Mouse (Mus musculus) kidney, embryonic 16.5 days (tissue): ENCODE measurements around the gene 1810013L24Rik. TPM values are rescaled to one million over a fixed set of nuclear protein-coding genes. Genes with fewer than 3 reads are reported as not detected.

Experiments used
- ATAC-seq: fragments of 200-750 bp; cut with Nextera tagmentation; 2 replicates; pipeline ENCODE4 v1.8.0; 2017; ENCODE audit warnings: moderate TSS enrichment; ENCODE audit not compliant: low FRiP score, low TSS enrichment
- H3K27ac ChIP-seq: fragments of 300-500 bp; sonication (generic); 2 replicates; pipeline ENCODE4 v1.5.1; 2014; ENCODE audit warnings: low read length
- H3K27me3 ChIP-seq: fragments of 300-500 bp; sonication (generic); 2 replicates; pipeline ENCODE4 v1.6.1; 2014; ENCODE audit warnings: low read length, control low read depth, mixed read lengths; ENCODE audit not compliant: insufficient read depth
- H3K36me3 ChIP-seq: fragments of 300-500 bp; sonication (generic); 2 replicates; pipeline ENCODE4 v1.6.1; 2014; ENCODE audit warnings: low read length, control low read depth, mixed read lengths; ENCODE audit not compliant: insufficient read depth
- H3K4me1 ChIP-seq: fragments of 300-500 bp; sonication (generic); 2 replicates; pipeline ENCODE4 v1.6.1; 2014; ENCODE audit warnings: low read length, control low read depth, mixed read lengths; ENCODE audit not compliant: insufficient read depth
- H3K4me2 ChIP-seq: fragments of 300-500 bp; sonication (generic); replicated peaks from 2 replicates; pipeline ENCODE4 v1.6.1; 2014; ENCODE audit warnings: low read depth, low read length
- H3K4me3 ChIP-seq: fragments of 300-500 bp; sonication (generic); 2 replicates; pipeline ENCODE4 v1.5.1; 2014; ENCODE audit warnings: mild to moderate bottlenecking, low read length
- H3K9ac ChIP-seq: fragments of 300-500 bp; sonication (generic); replicated peaks from 2 replicates; pipeline ENCODE4 v1.6.1; 2014; ENCODE audit warnings: low read length
- H3K9me3 ChIP-seq: fragments of 300-500 bp; sonication (generic); 2 replicates; pipeline ENCODE4 v1.6.1; 2016; ENCODE audit warnings: low read length, control low read depth
- WGBS: fragments of 180-500 bp; shearing (Covaris S2); extraction: QIAGEN DNeasy Blood & Tissue Kit; methylation state at CpG from one replicate; pipeline ENCODE4 v1.1.7; 2014; 5-methylcytosine and 5-hydroxymethylcytosine counted together
- polyA plus RNA-seq: library from polyadenylated mRNA; unstranded; fragments of >200 nt; fragmentation: Nextera tagmentation; extraction: Ambion mirVana; gene quantifications from 2 replicates; pipeline ENCODE4 v1.2.1, GENCODE M21; 2015

The 1810013L24Rik gene
- polyA plus RNA-seq, 1 experiment from 2014 or later = 18.5 TPM

- Histone ChIP-seq H3K4me1 (peaks cover 40% of the 10 kb centered on the region), H3K4me3 (peak overlapping the region; percentile 98), H3K4me2 (peak overlapping the region; percentile 94), H3K27me3 (no peaks in the 10 kb centered on the region), H3K9ac (peak overlapping the region; percentile 94), H3K27ac (peak overlapping the region; percentile 92), H3K36me3 (peaks cover 10% of the 10 kb centered on the region; the same call in 1 of the 2 replicates), H3K9me3 (no peaks in the 10 kb centered on the region)
- WGBS = 0% methylated on average over 63 of the region's 74 CpGs
- ATAC-seq = peak; percentile 41
Observed at GRCm38 (mm10) chr16:8830431-8831211, 721 bp downstream of the 1810013L24Rik start.

GRCm38 (mm10) chr16:8831241-8831640, 1.3 kb downstream of the 1810013L24Rik start:
- WGBS = 1% methylated on average over 12 of the region's 12 CpGs
- ATAC-seq = no peak
- peak overlapping the region; percentile 92 for H3K27ac ChIP-seq

GRCm38 (mm10) chr16:8836876-8837275, 7.0 kb downstream of the 1810013L24Rik start:
- ATAC-seq = no peak
- no peak overlapping the region for H3K4me2 ChIP-seq
- H3K9me3 ChIP-seq = no peaks in the 10 kb centered on the region
- peaks cover 28% of the 10 kb centered on the region for H3K4me1 ChIP-seq
- H3K27me3 ChIP-seq = no peaks in the 10 kb centered on the region
- no peak overlapping the region for H3K27ac ChIP-seq
- H3K9ac ChIP-seq = no peak overlapping the region
- peaks cover 47% of the 10 kb centered on the region; the same call in 1 of the 2 replicates for H3K36me3 ChIP-seq
- no peak overlapping the region for H3K4me3 ChIP-seq
- 79% methylated on average over 1 of the region's 1 CpGs for WGBS

More at GRCm38 (mm10) chr16:8831241-8831640, 1.3 kb downstream of the 1810013L24Rik start:
- Histone ChIP-seq H3K9ac (peak overlapping the region; percentile 94), H3K27me3 (no peaks in the 10 kb centered on the region), H3K4me3 (peak overlapping the region; percentile 98), H3K9me3 (no peaks in the 10 kb centered on the region), H3K4me1 (peaks cover 41% of the 10 kb centered on the region), H3K36me3 (peaks cover 10% of the 10 kb centered on the region; the same call in 1 of the 2 replicates), H3K4me2 (peak overlapping the region; percentile 94)

GRCm38 (mm10) chr16:8837595-8837994, 7.7 kb downstream of the 1810013L24Rik start:
- Histone ChIP-seq H3K27me3 (no peaks in the 10 kb centered on the region), H3K9ac (no peak overlapping the region), H3K4me1 (peaks cover 21% of the 10 kb centered on the region), H3K9me3 (no peaks in the 10 kb centered on the region), H3K4me2 (no peak overlapping the region), H3K27ac (no peak overlapping the region), H3K36me3 (peaks cover 47% of the 10 kb centered on the region; the same call in 1 of the 2 replicates), H3K4me3 (no peak overlapping the region)
- WGBS = 97% methylated on average over 1 of the region's 1 CpGs
- ATAC-seq = no peak

GRCm38 (mm10) chr16:8838921-8839320, 9.0 kb downstream of the 1810013L24Rik start:
- Histone ChIP-seq H3K9ac (no peak overlapping the region), H3K9me3 (no peaks in the 10 kb centered on the region), H3K4me2 (no peak overlapping the region), H3K4me3 (no peak overlapping the region), H3K36me3 (peaks cover 53% of the 10 kb centered on the region), H3K4me1 (peaks cover 10% of the 10 kb centered on the region), H3K27me3 (no peaks in the 10 kb centered on the region), H3K27ac (no peak overlapping the region)
- no peak for ATAC-seq

GRCm38 (mm10) chr16:8840557-8840956, 10.7 kb downstream of the 1810013L24Rik start:
- 86% methylated on average over 3 of the region's 3 CpGs for WGBS
- no peak overlapping the region for H3K4me3 ChIP-seq
- ATAC-seq = no peak
- no peaks in the 10 kb centered on the region for H3K27me3 ChIP-seq
- no peak overlapping the region for H3K27ac ChIP-seq
- 0 out of 2 replicates have a peak, but pooled peaks cover 2% of the 10 kb centered on the region for H3K4me1 ChIP-seq
- H3K4me2 ChIP-seq = no peak overlapping the region
- H3K9ac ChIP-seq = no peak overlapping the region
- H3K9me3 ChIP-seq = no peaks in the 10 kb centered on the region
- peaks cover 48% of the 10 kb centered on the region for H3K36me3 ChIP-seq

- 93% methylated on average over 10 of the region's 10 CpGs for WGBS
Observed at GRCm38 (mm10) chr16:8842962-8843361, 13.1 kb downstream of the 1810013L24Rik start.

GRCm38 (mm10) chr16:8843580-8844175, 13.8 kb downstream of the 1810013L24Rik start:
- ATAC-seq = no peak
- 76% methylated on average over 3 of the region's 3 CpGs for WGBS

More at GRCm38 (mm10) chr16:8842962-8843361, 13.1 kb downstream of the 1810013L24Rik start:
- Histone ChIP-seq H3K27me3 (no peaks in the 10 kb centered on the region), H3K9me3 (no peaks in the 10 kb centered on the region), H3K27ac (no peak overlapping the region), H3K36me3 (peaks cover 39% of the 10 kb centered on the region), H3K4me2 (no peak overlapping the region), H3K9ac (no peak overlapping the region), H3K4me3 (no peak overlapping the region), H3K4me1 (peaks cover 7% of the 10 kb centered on the region; the same call in 1 of the 2 replicates)
- no peak for ATAC-seq

GRCm38 (mm10) chr16:8845986-8846385, 16.1 kb downstream of the 1810013L24Rik start:
- Histone ChIP-seq H3K27me3 (no peaks in the 10 kb centered on the region), H3K9me3 (no peaks in the 10 kb centered on the region), H3K9ac (no peak overlapping the region), H3K36me3 (peaks cover 29% of the 10 kb centered on the region), H3K27ac (no peak overlapping the region), H3K4me2 (no peak overlapping the region), H3K4me3 (no peak overlapping the region), H3K4me1 (peaks cover 18% of the 10 kb centered on the region; the same call in 1 of the 2 replicates)
- ATAC-seq = no peak
- WGBS = 75% methylated on average over 4 of the region's 4 CpGs

More at GRCm38 (mm10) chr16:8843580-8844175, 13.8 kb downstream of the 1810013L24Rik start:
- no peaks in the 10 kb centered on the region for H3K9me3 ChIP-seq
- H3K36me3 ChIP-seq = peaks cover 33% of the 10 kb centered on the region
- no peaks in the 10 kb centered on the region for H3K27me3 ChIP-seq
- no peak overlapping the region for H3K4me2 ChIP-seq
- no peak overlapping the region for H3K4me3 ChIP-seq
- no peak overlapping the region for H3K27ac ChIP-seq
- no peak overlapping the region for H3K9ac ChIP-seq
- peaks cover 13% of the 10 kb centered on the region; the same call in 1 of the 2 replicates for H3K4me1 ChIP-seq
